Mouse (Mus musculus) kidney, postnatal 4 days (tissue): Measurements from ENCODE around the gene Chchd6.

ENCODE experiments used
- DNase-seq, 2 experiments: peaks; one replicate each; pipeline ENCODE4 v3.0.0; 2021; ENCODE audit warnings: mixed read lengths in 2 of 2

Gene Chchd6

GRCm38 (mm10) chr6:89595018-89595776 lies at the start of gene Chchd6:
Gene Chchd6 (minus strand): TSS chr6:89595652.
- peak; percentile 96 for DNase-seq

GRCm38 (mm10) chr6:89644271-89645075 lies 49.0 kb upstream of the Chchd6 start:
- DNase-seq: peak; percentile 97 to 98

DNA sequence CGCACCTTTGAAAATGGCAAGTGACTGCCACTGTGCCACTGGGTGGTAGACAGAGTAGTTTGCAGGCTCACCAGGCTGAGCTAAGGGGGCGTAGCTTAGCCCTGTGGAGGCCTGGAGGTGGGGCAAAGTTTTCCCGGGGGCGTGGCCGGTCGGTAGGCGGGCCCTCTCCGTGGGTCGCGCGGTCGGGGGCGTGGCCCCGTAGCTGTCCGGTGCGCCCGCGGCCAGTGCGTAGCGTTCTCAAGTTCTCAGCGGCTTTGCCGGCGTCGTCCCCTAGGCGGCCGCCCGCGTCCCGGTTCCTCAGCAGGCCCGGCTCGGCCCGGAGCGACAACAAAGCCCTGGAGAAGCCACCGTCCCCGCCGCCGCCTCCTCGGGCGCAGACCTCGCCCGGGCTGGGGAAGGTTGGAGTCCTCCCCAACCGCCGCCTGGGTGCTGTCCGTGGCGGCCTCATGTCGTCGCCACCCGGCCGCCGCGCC lies 48.4 kb upstream of the Chchd6 start, which contains the start of gene Txnrd3:
Gene Txnrd3, plus strand, starts transcription at position 191 of the 473 bp plus-strand sequence.
- DNase-seq: peak; percentile 97 to 98

DNA sequence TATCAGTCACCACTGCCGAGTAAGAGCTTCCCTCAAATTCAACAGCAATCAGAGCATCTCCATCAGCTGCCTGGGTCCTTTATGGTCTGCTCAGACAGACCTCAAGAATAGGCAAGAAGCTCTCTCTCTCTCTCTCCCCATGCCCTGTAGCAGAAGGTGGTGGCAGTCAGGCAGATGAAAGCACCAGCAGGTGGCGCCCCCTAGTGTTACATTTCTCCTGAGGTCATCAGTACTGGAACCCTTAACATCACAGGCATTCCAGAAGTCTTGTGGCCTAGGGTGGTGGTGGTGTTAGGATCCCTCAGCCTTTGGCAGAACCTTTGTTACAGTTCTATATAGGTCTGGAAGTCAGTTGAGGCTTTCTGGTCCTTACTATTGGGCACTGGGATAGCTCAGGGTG lies 43.6 kb upstream of the Chchd6 start:
- DNase-seq: peak; percentile 61 to 72

- DNase-seq: no peak
These were observed 42.5 kb upstream of the Chchd6 start for GRCm38 (mm10) chr6:89637977-89638376.

- peak; percentile 31 to 43 for DNase-seq
These were observed 38.9 kb upstream of the Chchd6 start for GRCm38 (mm10) chr6:89634400-89634799.

DNA sequence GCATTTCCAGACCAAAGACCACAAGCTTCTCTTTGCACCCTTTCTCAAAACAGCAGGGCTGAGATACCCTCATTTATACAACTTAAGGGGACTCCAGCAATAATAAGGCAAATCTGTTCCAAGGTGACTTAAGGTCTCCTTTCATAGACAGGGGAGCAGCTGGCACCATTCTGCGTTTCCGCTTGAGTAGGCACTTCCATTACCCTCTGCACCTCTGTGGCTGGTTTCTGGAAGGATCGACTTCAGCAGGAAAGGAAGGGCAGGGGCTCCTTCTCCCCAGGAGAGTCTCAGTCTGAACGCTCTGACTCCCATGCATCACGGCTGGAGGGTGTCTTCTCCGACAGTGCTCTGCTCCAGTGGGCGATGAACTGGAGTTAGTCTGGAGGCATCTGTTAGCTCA lies 37.7 kb upstream of the Chchd6 start:
- DNase-seq: no peak

- peak; percentile 79 to 86 for DNase-seq
These were observed 36.5 kb upstream of the Chchd6 start for GRCm38 (mm10) chr6:89631809-89632562.

DNA sequence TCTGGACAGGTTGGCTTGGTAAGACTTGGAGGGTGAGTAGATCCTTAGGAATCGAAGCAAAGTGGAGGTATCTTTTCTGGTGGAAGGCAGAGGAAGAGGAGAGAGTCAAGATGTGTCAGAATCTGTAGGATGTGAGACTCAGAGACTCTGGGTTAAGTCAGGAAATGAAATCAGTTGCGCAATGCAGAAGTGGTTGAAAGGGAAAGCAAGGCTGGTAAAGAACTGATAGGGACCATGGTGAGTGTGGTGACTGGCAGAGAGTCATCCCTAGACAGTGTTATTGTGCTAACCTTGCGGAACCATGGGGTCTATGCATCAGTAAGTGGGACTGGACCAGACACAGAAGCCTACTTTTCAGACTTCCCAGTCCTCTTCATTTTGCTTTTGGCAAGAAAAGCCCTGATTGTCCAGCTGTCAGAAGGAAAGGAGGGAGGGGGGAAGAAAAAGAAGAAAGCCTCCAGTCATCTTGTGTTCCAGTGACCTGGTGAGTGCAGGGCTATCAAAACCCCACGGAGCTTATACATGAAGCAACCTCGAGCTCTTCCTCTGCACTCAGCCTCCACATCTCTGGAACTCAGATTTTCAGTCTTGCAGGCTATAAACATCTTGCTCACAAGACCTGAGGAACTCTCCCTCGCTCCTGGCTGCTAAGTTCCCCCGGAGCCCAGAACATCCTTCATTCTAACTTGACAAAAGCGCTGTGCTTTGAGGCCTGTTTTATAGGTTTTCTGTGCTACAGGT lies 32.8 kb upstream of the Chchd6 start:
- DNase-seq: no peak

GRCm38 (mm10) chr6:89622647-89623046 lies 27.2 kb upstream of the Chchd6 start:
- no peak for DNase-seq

GRCm38 (mm10) chr6:89615373-89615755 lies 19.9 kb upstream of the Chchd6 start:
- DNase-seq: peak in 1 of 2 experiments; percentile 16

- peak; percentile 72 to 80 for DNase-seq
These were observed 19.3 kb upstream of the Chchd6 start for GRCm38 (mm10) chr6:89614596-89615372.

GRCm38 (mm10) chr6:89614107-89614471 lies 18.6 kb upstream of the Chchd6 start:
- no peak for DNase-seq

DNA sequence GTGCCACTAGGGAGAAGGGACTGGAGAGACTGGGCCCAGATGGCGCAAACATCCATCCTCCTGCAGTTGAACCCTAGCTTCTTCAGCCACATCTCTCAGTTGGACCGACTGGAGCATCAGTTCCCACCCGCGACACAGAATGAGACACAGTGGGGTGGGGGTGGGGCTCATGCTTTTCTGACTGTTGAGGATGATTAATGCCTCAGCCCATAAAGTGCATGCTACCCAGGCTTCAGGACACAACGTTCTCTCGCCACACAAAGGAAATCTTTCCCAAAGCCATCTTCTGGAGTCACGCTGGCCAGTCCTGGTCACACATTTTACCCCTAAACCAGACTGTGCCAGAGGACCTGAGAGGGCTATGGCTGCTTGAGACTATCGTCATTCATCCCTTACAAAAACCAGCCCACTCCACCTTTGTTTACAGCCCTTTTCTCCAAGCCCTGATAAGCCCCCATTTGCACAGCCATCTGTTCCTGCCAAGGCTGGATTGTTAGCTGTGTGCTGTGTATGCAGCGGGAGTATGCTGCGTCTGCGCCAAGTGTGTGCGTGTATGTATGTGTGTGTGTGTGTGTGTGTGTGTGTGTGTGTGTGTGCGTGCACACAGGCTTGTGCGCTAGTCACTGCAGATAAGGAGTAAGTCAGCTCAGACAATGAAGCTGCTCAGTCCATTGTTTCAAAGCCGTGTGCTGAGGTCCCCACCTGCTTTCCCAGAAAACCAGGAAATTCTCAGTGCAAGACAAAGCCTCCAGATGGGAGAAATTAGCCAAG lies 18.1 kb upstream of the Chchd6 start:
- DNase-seq: peak; percentile 29 to 44

DNA sequence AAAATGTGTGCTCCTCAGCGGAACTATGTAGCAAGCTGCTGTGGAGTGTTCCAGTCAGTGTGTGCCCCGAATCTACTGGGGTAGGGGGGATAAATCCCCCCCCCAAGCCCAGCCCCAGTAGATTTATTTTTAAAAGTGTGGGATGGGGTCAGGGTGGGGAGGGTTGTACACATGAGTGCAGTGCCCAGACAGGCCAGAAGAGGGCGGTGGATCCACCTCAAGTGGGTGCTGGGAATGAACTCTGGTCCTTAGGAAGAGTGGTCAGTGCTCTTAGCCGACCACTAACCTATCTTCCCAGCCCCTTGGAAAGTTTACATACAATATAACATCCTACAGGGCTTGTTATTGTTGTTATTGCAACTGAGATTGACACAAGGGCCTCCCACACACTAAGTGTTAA lies 12.5 kb upstream of the Chchd6 start:
- peak; percentile 33 to 40 for DNase-seq

GRCm38 (mm10) chr6:89606096-89606495 lies 10.6 kb upstream of the Chchd6 start:
- no peak for DNase-seq

DNA sequence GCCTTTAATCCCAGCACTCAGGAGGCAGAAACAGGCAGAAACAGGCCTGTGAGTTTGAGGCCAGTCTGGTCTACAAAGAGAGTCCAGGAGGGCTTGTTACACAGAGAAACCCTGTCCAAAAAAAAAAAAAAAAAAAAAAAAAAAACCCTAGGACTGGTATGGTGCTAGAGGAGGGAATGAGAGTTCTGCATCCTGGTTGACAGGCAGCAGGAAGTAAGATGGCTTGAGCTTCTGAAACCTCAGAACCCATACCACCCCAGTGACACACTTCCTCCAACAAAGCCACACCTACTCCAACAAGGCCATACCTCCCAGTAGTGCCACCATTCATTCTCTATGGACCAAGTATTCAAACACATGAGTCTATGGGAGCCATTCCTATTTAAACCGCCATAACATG lies 1.1 kb upstream of the Chchd6 start:
- no peak for DNase-seq

DNA sequence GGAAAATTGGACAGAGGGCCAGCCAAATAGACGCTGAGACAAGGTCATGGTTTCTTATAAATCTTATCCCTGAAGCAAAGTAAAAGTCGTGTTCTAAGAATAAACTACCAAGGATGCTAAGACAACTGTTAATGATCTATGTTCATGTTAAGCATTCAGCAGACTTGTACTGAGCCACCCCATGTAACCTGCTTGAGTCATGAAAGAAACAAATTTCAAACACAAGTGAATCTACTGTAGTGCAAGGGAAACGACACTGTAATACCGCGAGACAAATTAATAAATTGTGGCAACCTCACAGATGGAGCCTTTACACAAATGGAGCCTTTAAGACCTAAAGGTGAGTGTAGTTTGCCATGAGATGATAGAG lies 310 bp upstream of the Chchd6 start:
- DNase-seq: no peak

DNA sequence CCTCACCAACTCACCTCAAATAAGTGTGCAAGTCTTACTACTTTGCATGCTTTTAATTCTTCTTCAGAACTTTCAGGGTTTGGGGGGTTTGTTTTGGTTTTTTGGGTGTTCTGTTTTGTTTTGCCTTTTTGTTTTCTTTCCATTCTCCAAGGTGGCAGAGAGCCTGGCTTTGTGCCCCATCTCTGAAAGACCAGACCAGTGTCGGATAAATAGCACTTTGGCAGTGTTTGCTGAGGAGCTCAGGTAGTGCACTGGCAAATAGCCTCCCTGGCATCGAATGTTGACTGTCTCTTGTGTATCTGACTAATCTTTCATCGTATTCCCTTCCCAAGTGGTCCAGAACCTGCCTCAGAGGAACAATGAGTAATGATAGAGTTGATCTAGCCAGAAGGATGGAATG lies 3.4 kb downstream of the Chchd6 start:
- no peak for DNase-seq

DNA sequence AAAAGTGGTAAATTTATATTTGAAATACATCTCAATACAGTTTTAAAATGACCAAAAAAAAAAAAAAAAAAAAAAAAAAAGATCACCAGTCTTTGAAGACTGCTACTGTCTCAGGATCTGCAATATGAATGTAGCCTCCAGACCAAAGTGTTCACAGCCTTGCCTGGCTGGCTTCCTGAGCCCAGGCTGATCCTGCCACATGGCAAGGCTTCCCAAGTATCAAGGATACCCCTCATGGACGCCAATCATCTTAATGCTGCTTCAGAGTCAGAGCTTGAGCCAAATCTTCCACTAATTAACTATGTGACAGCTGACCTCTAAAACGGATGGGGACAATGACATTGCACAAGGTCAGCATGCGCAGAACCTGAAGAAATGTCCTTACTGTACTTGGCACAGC lies 3.9 kb downstream of the Chchd6 start:
- no peak for DNase-seq

GRCm38 (mm10) chr6:89585696-89586095 lies 9.8 kb downstream of the Chchd6 start:
- no peak for DNase-seq
